Mouse (Mus musculus): Measurements from ENCODE around the gene Krtap16-1.

Krtap16-1 gene

DNA sequence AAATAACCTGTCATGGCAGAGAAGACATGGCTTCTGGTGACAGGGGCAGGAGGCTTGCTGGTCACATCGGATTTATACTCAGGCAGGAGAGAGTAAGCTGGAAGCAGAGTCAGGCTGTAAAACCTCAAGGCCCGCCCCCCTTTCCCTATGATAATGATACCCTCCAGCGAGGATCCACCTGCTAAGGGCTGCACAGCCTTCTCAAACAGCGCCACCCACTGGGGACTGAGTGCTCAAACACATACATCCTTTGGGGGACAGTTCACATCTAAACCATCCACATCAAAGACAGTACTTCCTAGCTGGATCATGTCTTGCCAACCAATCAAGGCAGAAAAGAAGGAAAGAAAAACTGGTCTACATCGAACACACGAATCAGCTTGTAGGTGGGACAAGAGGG lies 22.2 kb downstream of the Krtap16-1 start:
- CTCF ChIA-PET, result no interaction called here

DNA sequence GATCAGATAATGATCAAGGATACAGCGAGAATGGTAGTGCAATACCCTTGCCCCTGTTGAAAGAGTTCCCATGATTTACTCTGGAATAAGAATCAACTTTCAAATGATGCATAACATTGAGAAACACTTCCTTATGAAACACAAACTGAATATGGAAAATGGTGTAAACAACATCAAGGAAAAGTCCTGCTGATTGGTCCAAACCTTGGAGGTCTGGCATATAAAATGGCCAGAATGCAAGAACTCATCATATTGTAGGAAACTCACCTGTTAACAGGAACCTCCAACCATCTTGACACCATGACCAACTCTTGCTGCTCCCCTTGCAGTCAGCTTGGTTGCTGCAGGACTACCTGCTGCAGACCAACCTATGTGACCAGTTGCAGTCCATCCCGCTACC lies 38.2 kb downstream of the Krtap16-1 start, which contains the start of gene Krtap9-5:
Gene Krtap9-5, plus strand, starts transcription at position 301 of the 400 bp plus-strand sequence.
- CTCF ChIA-PET, result no interaction called here

DNA sequence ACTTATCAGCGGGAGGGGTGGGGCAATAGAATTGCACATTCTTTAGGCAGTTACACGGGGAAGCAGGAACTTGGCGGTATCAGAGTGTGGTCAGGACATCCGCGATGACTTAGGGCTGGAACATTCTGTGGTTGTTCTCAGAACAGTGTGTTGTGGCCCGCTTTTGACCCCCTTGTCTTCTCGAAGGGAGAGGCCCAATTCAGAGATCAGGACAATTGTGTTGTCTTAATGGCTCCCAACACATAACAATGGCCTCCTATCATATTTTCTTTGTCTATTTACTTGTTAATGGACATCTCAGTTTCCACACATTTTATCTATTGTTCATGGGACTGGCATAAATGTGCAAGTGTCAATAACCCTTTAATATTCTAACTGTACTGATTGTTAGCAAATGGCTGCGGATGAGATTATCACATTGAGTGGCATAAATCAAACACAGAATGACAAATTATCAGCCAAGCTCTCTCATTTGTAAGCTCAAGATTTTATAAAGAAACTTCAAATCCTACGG lies 48.6 kb downstream of the Krtap16-1 start:
- CTCF ChIA-PET, result no interaction called here

DNA sequence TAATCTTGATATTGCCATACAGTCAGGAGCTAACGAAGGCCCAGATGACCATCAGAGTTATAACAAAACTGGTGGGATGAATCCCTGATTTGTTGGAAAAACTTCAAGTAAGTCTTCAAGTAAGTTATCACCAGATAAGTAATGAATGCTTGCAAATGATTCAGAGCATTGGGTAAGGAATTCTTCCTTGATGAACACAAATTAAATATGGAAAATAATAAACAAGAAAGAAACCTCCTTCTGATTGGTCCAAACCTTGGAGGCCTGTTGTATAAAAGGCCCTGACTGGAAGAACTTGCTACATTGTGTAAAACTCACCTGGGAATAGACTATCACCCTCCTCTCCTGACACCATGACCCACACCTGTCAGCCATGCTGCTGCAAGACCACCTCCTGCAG lies 50.4 kb downstream of the Krtap16-1 start, which contains the start of gene Krtap31-2:
Gene Krtap31-2, plus strand, starts transcription at position 301 of the 400 bp plus-strand sequence.
- CTCF ChIA-PET, result no interaction called here
